23 mouse cellular contexts compared by ENCODE assay signal in genomic region chr7:111869337-111869736, GRCm38 (mm10).
DNase-seq lines count a peak whose midpoint lies in the region; TF ChIP-seq lines count a peak whose summit lies in the region.
"Had no signal": no experiment of that assay in that cellular context is flagged by ENCODE, and none has a peak within 500 bp of the region (broad histone marks: within the 10 kb centered on the region; RNA-seq: fewer than 3 reads in every experiment).

No protein-coding gene starts in this region.

- intact Hi-C loops in heart, postnatal 10 days (cut with DNase I): no loop called here

- no peak overlapping the region for H3K4me3 ChIP-seq in layer of hippocampus, adult 2 months
- H3K4me3 ChIP-seq in olfactory bulb, adult 2 months (ENCODE audit: insufficient read depth, low read depth, low read length): no peak overlapping the region
- H3K4me3 ChIP-seq: embryonic facial prominence, embryonic 12.5 days; embryonic facial prominence, embryonic 15.5 days; forebrain, embryonic 12.5 days; forebrain, embryonic 15.5 days; heart, embryonic 12.5 days; heart, embryonic 15.5 days had no signal

- H3K27ac ChIP-seq in layer of hippocampus, adult 2 months: peak overlapping the region; percentile 33; the same call in 1 of the 2 replicates
- peak overlapping the region; percentile 85 for H3K27ac ChIP-seq in olfactory bulb, adult 2 months (ENCODE audit: insufficient read depth, low read depth, low read length)
- H3K27ac ChIP-seq: embryonic facial prominence, embryonic 12.5 days; embryonic facial prominence, embryonic 15.5 days; forebrain, embryonic 12.5 days; forebrain, embryonic 15.5 days; heart, embryonic 15.5 days; hindbrain, embryonic 14.5 days; hindbrain, postnatal 0 days had no signal

- no peak for TF ChIP-seq CTCF in layer of hippocampus, adult 2 months (conservative IDR thresholded peaks at IDR 0.05)
- TF ChIP-seq CTCF in olfactory bulb, adult 2 months (IDR thresholded peaks at IDR 0.05; ENCODE audit: insufficient read depth, low read depth, low read length): no peak

- peaks cover 9% of the 10 kb centered on the region; the same call in 1 of the 2 replicates for H3K4me1 ChIP-seq in olfactory bulb, adult 2 months (ENCODE audit: control insufficient read depth, insufficient read depth, low read length)
- H3K4me1 ChIP-seq: embryonic facial prominence, embryonic 12.5 days; embryonic facial prominence, embryonic 15.5 days; forebrain, embryonic 12.5 days; heart, embryonic 12.5 days; heart, embryonic 15.5 days had no signal

- TF ChIP-seq POLR2A in olfactory bulb, adult 2 months (IDR thresholded peaks at IDR 0.05; ENCODE audit: insufficient read depth, low read depth, low read length): no peak

- no peak for DNase-seq in layer of hippocampus, adult 2 months (ENCODE audit: low spot score in 2 of 2)
- no peak for DNase-seq in layer of hippocampus, adult 9-10 months (ENCODE audit: low spot score)
- DNase-seq in right cerebral cortex, adult 18-20 months: peak; percentile 26
- DNase-seq in right cerebral cortex, postnatal 10 days (ENCODE audit: low spot score in 2 of 2): no peak
- DNase-seq in heart, postnatal 10 days: no peak
- DNase-seq: adrenal gland, adult 2 months; adrenal gland, postnatal 14 days; cerebellum, adult 18-20 months; cerebellum, adult 9-11 months; cerebellum, postnatal 25 days; gastrocnemius, postnatal 25 days; heart, adult 18-20 months; heart, postnatal 14 days; heart, postnatal 4 days had no signal

- 37% methylated on average over 6 of the region's 6 CpGs for WGBS in olfactory bulb, adult 2 months
